Mouse (Mus musculus) mouse trophoblast stem cell (cell line): ENCODE measurements around the gene Ndfip2.

Experiments used
- in situ Hi-C, 2 experiments: fragments of 300-500 bp; cut with MseI, MboI; formaldehyde crosslinking; loops; 2 replicates in 1 of 2; 3 replicates in 1 of 2; pipeline ENCODE4 v1.15.1; 2025

Gene Ndfip2

GRCm38 (mm10) chr14:105284062-105284461 lies 25.7 kb downstream of the Ndfip2 start:
- in situ Hi-C loops = no loop called here

GRCm38 (mm10) chr14:105287557-105287956 lies 29.2 kb downstream of the Ndfip2 start:
- in situ Hi-C loops = no loop called here

- in situ Hi-C loops = no loop called here
These were observed 29.6 kb downstream of the Ndfip2 start for GRCm38 (mm10) chr14:105287972-105288371.

- in situ Hi-C loops = no loop called here
These were observed 30.2 kb downstream of the Ndfip2 start for GRCm38 (mm10) chr14:105288529-105288928.

- in situ Hi-C loops = loop anchor here in 1 of 2 experiments (10.0 kb wide), 1 partner anchor 57 kb away; no protein-coding TSS in a partner anchor
These were observed 33.8 kb downstream of the Ndfip2 start for GRCm38 (mm10) chr14:105292139-105292538.

- in situ Hi-C loops = loop anchor here in 1 of 2 experiments (10.0 kb wide), 1 partner anchor 59 kb away; no protein-coding TSS in a partner anchor
These were observed 35.4 kb downstream of the Ndfip2 start for GRCm38 (mm10) chr14:105293777-105294176.

- in situ Hi-C loops = loop anchor here (5.0 to 10.0 kb wide), 2 partner anchors 61 to 69 kb away; no protein-coding TSS in a partner anchor
These were observed 37.6 kb downstream of the Ndfip2 start for GRCm38 (mm10) chr14:105295820-105296582.

GRCm38 (mm10) chr14:105299744-105300255 lies 41.4 kb downstream of the Ndfip2 start:
- in situ Hi-C loops = loop anchor here (5.0 to 10.0 kb wide), 2 partner anchors 65 to 72 kb away; no protein-coding TSS in a partner anchor

- in situ Hi-C loops = no loop called here
These were observed 42.2 kb downstream of the Ndfip2 start for GRCm38 (mm10) chr14:105300551-105300950.

- in situ Hi-C loops = no loop called here
These were observed 44.3 kb downstream of the Ndfip2 start for GRCm38 (mm10) chr14:105302708-105303107.

- in situ Hi-C loops = no loop called here
These were observed 49.3 kb downstream of the Ndfip2 start for GRCm38 (mm10) chr14:105307716-105308115.

- in situ Hi-C loops = no loop called here
These were observed 54.0 kb downstream of the Ndfip2 start for GRCm38 (mm10) chr14:105312366-105312765.

GRCm38 (mm10) chr14:105312944-105313343 lies 54.6 kb downstream of the Ndfip2 start:
- in situ Hi-C loops = no loop called here

GRCm38 (mm10) chr14:105313877-105314276 lies 55.5 kb downstream of the Ndfip2 start:
- in situ Hi-C loops = no loop called here

- in situ Hi-C loops = no loop called here
These were observed 63.3 kb downstream of the Ndfip2 start for GRCm38 (mm10) chr14:105321712-105322111.

GRCm38 (mm10) chr14:105322829-105323228 lies 64.5 kb downstream of the Ndfip2 start:
- in situ Hi-C loops = no loop called here

- in situ Hi-C loops = no loop called here
These were observed 65.1 kb downstream of the Ndfip2 start for GRCm38 (mm10) chr14:105323448-105323847.

- in situ Hi-C loops = no loop called here
These were observed 70.3 kb downstream of the Ndfip2 start for GRCm38 (mm10) chr14:105328397-105329302.

GRCm38 (mm10) chr14:105333475-105334094 lies 75.2 kb downstream of the Ndfip2 start:
- in situ Hi-C loops = no loop called here

- in situ Hi-C loops = no loop called here
These were observed 83.4 kb downstream of the Ndfip2 start for GRCm38 (mm10) chr14:105341765-105342164.

- in situ Hi-C loops = no loop called here
These were observed 95.7 kb downstream of the Ndfip2 start for GRCm38 (mm10) chr14:105354121-105354520.
